Mouse (Mus musculus) E14TG2a.4 (cell line): Measurements from ENCODE around the gene Ikzf3.

Experiments used
- H3K27me3 ChIP-seq: 2 replicates; pipeline ENCODE4 v1.6.1; 2014; ENCODE audit warnings: low read length, control low read depth; ENCODE audit not compliant: insufficient read depth
- H3K36me3 ChIP-seq: 2 replicates; pipeline ENCODE4 v1.6.1; 2014; ENCODE audit warnings: low read length, control low read depth; ENCODE audit not compliant: insufficient read depth
- H3K4me1 ChIP-seq: replicated peaks from 2 replicates; pipeline ENCODE4 v1.6.1; 2014; ENCODE audit warnings: low read depth, low read length, control low read depth
- H3K4me3 ChIP-seq: replicated peaks from 2 replicates; pipeline ENCODE4 v1.5.1; 2014; ENCODE audit warnings: mild to moderate bottlenecking, low read length
- H3K9me3 ChIP-seq: 2 replicates; pipeline ENCODE4 v1.6.1; 2014; ENCODE audit warnings: low read length, control low read depth
- CTCF ChIP-seq: conservative IDR thresholded peaks from 2 replicates; pipeline ENCODE4 v1.5.1; 2014; ENCODE audit warnings: low read length
- NANOG ChIP-seq: IDR thresholded peaks from 2 replicates; pipeline ENCODE4 v1.6.1; 2014; ENCODE audit warnings: borderline replicate concordance, low read length, mixed read lengths
- POU5F1 ChIP-seq: IDR thresholded peaks from 2 replicates; pipeline ENCODE4 v1.6.1; 2014; ENCODE audit warnings: low read length, borderline replicate concordance

The Ikzf3 gene

DNA sequence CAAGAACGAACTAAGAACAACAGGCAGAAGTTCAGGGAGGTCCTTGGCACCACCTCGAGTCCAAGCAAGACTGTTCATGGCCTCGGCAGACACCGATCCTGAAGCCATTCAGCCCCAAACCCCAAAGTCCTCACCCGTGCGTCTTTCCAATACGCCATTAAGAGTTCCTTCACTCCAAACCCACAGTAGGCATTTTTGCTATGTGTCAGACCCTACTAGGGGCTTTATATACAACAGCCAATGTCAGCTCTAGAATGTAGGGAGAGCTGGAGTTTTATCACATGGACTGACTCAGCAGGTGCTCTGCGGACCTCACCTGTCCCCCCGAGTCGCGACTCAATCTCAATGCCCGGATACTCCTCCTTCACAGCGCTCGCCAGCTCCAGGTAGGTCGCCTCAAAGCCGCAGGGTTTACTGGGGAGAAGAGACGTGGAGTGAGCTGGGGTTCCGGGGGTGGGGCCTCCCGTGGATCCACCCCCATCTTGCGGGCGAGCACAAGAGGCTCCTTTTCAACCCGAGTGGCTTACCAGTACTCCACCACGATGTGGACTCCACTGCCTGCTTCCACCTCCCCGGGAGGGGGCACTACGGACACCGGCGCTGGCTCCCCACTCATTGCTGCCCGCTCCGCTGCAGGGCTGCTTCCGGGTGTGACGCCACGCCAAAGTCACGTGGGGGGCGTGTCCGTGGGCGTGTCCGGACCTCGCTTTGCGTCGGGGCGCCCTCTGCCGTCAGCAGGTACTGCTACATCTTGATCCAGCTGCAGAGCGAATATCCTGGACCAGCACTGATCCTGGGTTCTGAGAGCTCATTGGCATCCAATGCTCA is 107.3 kb downstream of the Ikzf3 start, which contains the start of gene Mien1:
Mien1 (minus strand) TSS at position 661 of the 828 bp plus-strand sequence.
- no peaks in the 10 kb centered on the region for H3K9me3 ChIP-seq
- H3K4me3 ChIP-seq = peak within 1 kb of the TSS; percentile 90
- peaks cover 25% of the 10 kb centered on the region for H3K4me1 ChIP-seq
- peak; percentile 36 for TF ChIP-seq CTCF
- TF ChIP-seq POU5F1 = no peak
- no peak for TF ChIP-seq NANOG
- no peaks in the 10 kb centered on the region for H3K27me3 ChIP-seq
- peaks cover 40% of the 10 kb centered on the region for H3K36me3 ChIP-seq

DNA sequence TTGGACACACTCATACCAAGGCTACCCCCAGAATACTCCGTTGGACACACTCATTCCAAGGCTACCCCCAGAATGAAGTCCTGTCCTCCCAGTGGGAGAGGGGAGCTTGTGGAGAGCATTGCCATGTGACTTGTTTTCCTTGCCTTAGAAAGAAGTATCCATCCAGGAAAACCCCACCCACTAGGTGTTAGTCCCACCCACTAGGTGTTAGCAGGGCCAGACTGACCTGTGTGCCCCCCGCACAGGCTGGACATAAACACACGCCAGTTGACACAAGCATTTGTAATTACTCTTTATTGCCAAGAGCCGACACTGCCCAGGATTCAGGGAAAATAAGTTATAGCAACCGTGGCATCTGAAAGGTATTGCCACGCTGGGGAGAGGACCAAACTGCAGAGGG is 108.4 kb downstream of the Ikzf3 start:
- Histone ChIP-seq H3K4me1 (peaks cover 28% of the 10 kb centered on the region), H3K27me3 (no peaks in the 10 kb centered on the region), H3K9me3 (no peaks in the 10 kb centered on the region), H3K4me3 (no peak overlapping the region), H3K36me3 (peaks cover 40% of the 10 kb centered on the region)
- no peak for TF ChIP-seq NANOG
- no peak for TF ChIP-seq POU5F1
- TF ChIP-seq CTCF = no peak

DNA sequence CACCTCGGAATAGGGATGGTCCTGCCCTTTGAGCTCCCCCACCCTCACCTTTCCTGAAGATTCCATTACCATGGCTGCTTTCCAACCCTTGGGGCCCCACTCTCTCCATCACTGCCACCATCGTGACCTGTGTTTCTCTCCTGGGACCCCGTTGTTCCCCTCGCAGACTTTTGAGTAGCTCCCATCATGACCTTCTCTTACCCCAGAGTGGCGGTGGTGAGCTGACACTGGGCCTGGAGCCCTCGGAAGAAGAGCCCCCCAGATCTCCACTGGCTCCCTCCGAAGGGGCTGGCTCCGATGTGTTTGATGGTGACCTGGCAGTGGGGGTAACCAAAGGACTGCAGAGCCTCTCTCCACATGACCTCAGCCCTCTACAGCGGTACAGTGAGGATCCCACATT is 110.1 kb downstream of the Ikzf3 start:
- no peak for TF ChIP-seq POU5F1
- no peak for TF ChIP-seq NANOG
- no peak for TF ChIP-seq CTCF
- H3K36me3 ChIP-seq = peaks cover 40% of the 10 kb centered on the region
- no peaks in the 10 kb centered on the region for H3K27me3 ChIP-seq
- no peak overlapping the region for H3K4me3 ChIP-seq
- peaks cover 28% of the 10 kb centered on the region for H3K4me1 ChIP-seq
- no peaks in the 10 kb centered on the region for H3K9me3 ChIP-seq

DNA sequence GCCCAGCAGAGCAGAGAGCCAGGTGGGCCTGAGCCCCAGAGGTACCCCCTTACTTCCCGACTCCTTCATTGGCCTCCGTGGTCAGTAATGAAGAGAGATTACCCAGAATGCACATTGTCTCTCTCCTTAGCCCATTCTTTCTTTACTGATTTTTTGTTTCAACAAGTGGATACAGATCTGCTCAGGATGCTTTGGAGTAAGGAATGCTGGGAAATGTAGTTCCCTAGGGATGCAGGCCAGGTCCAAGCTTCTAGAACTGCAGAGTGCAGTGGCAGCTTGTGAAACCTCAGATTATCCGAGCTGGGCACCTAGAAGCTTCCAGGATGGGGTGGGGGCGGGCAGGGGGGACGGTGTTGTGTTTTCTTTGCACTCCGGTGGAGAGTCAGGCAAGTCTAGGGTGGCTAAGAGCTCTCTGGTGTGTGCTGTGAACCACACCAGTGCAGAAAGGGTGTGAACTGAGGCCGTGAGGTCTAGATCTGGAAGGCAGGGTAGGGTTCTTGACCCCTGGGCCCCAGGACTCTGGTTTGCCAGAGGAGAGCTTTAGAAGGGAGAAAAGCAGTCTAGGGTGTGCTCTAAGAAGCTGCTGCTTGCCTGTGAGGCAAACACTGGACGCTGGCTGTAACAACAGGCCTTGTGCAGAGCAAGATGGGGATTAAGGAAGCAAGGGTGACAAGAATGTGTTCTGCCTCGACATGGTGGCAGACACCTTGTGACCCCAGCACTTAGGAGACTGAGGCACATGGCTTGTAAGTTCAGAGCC is 113.9 kb downstream of the Ikzf3 start:
- no peak overlapping the region for H3K4me3 ChIP-seq
- no peak for TF ChIP-seq NANOG
- TF ChIP-seq CTCF = no peak
- no peak for TF ChIP-seq POU5F1
- H3K36me3 ChIP-seq = peaks cover 53% of the 10 kb centered on the region
- 0 out of 2 replicates have a peak, but pooled peaks cover 2% of the 10 kb centered on the region for H3K27me3 ChIP-seq
- peaks cover 12% of the 10 kb centered on the region for H3K4me1 ChIP-seq
- no peaks in the 10 kb centered on the region for H3K9me3 ChIP-seq

DNA sequence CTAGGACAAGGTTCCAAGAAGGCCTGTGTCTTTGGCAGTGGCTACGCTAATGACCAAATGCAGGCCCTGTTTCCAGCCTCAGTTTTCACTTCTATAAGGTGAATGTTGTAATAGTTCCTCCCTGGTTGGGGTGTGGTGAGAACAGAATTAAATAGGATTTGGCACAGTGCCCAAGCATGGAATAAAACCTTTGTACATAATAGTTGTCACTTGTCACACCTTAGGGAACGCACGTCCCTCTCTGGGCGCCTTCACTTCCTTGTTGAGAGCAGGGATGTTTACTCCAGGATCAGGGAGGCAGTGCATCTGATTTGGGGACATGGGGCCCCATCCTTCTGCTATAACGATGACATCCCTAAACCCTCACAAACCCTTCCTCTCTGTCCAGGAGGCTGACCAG is 117.4 kb downstream of the Ikzf3 start:
- Histone ChIP-seq H3K36me3 (peaks cover 27% of the 10 kb centered on the region), H3K27me3 (peaks cover 6% of the 10 kb centered on the region; the same call in 1 of the 2 replicates), H3K4me3 (no peak overlapping the region), H3K9me3 (no peaks in the 10 kb centered on the region), H3K4me1 (peaks cover 6% of the 10 kb centered on the region; the same call in 1 of the 2 replicates)
- TF ChIP-seq POU5F1 (no peak), NANOG (no peak), CTCF (no peak)

DNA sequence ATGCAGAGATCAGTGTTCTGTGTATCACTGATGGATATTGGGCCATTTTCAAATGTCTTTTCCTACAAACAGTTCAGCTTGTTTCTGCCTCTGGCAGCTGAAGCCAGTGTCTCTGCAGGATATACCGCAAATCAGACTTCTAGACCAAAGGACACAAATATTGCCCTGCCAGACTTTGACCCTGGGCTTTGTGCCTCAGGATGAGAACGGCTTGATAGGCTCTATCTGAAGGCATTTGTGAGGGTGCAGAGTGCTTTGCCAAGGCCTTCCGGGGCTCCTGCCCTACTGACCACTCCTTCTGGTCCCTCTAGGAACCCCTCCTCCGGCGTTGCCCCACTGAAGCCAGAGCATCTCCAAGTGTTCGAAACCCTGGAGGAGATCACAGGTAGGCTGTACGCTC is 119.2 kb downstream of the Ikzf3 start:
- peaks cover 34% of the 10 kb centered on the region for H3K36me3 ChIP-seq
- no peak overlapping the region for H3K4me3 ChIP-seq
- H3K9me3 ChIP-seq = no peaks in the 10 kb centered on the region
- no peak for TF ChIP-seq CTCF
- TF ChIP-seq NANOG = no peak
- TF ChIP-seq POU5F1 = no peak
- H3K4me1 ChIP-seq = peaks cover 3% of the 10 kb centered on the region; the same call in 1 of the 2 replicates
- H3K27me3 ChIP-seq = peaks cover 6% of the 10 kb centered on the region; the same call in 1 of the 2 replicates

DNA sequence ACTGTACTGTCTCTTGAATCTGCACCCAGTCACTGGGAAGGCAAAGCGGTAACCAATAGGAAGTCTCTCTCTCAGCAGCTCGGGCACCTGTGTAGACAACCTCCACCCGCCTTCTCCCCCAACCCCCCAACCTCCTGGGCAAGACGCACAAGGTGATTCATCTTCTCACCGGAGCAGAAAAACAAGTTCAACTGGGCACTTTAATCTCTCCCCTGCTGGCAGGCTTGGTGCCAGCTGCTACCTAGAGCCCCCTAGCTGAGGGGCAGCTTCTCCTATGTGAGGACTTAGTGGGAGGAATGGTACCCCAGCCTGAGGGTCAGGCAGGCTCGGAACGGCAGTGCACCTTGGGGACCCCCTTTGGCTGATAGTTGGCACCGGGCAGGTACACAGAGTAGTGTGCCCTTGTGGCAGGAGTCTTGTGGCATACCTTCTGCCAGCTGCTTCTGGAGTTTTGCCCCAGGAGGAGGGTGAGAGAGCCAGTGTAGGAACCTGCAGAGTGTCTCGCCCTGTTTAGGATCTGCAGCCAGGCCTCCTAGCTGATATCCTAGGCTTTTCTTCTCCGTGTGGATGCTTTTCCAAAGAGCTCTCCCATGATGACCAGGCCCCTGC is 126.8 kb downstream of the Ikzf3 start:
- peaks cover 19% of the 10 kb centered on the region for H3K4me1 ChIP-seq
- H3K9me3 ChIP-seq = no peaks in the 10 kb centered on the region
- TF ChIP-seq NANOG (no peak), POU5F1 (no peak), CTCF (no peak)
- no peak overlapping the region for H3K4me3 ChIP-seq
- peaks cover 29% of the 10 kb centered on the region for H3K27me3 ChIP-seq
- H3K36me3 ChIP-seq = peaks cover 16% of the 10 kb centered on the region

DNA sequence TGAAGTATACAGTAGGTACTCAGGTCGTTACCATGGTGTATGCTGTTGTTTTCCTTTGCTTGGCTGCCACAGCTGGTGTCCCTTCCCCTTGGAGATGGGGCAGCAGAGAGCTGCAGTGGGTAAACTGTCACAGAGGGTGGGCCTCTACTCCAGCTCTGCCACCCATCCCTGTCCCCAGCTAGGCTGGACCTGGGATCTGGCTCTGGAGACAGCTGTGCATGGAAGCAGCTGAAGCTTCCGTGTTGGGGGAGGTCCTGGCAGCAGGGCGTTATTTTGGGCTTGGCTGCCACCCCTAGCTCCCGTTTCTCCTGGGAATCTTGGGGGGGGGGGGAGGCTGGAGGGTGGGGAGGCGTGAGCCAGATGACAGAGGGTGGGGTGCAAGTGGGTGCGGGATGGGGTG is 127.6 kb downstream of the Ikzf3 start:
- H3K4me3 ChIP-seq = no peak overlapping the region
- TF ChIP-seq POU5F1 (no peak), CTCF (no peak), NANOG (no peak)
- H3K36me3 ChIP-seq = peaks cover 16% of the 10 kb centered on the region
- H3K9me3 ChIP-seq = no peaks in the 10 kb centered on the region
- peaks cover 26% of the 10 kb centered on the region for H3K4me1 ChIP-seq
- peaks cover 37% of the 10 kb centered on the region for H3K27me3 ChIP-seq
